Mouse (Mus musculus): ENCODE results near the gene Ajap1. TPM values are rescaled to one million over a fixed set of nuclear protein-coding genes. Genes with fewer than 3 reads are reported as not detected.

The Ajap1 gene
- polyA plus RNA-seq, 1 experiment from 2014 or later = 4.4 TPM

DNA sequence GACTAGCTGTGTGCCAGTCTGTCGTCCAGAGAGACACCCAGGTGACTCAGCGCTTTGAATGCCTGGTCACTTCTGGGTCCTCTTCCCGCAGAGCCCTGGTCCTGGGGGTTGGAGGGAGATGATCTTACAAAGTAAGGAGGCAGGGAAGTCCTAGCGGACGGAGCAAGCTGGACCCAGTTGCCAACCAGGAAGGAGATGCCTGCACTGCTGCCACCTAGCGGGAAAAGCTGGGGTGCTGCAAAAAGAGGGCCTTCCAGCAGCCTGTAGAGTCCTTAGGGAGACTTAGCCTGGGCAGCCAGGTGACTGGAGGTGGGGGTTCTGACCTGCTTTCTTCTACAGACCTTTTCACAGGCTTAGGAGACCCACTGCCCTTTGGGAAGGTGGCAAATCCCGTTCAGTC lies 1.8 kb upstream of the Ajap1 start:
- peaks cover 67% of the 10 kb centered on the region for H3K4me1 ChIP-seq
- H3K9me3 ChIP-seq (replicated peaks) = no peaks in the 10 kb centered on the region
- H3K4me2 ChIP-seq = peak overlapping the region; percentile 38
- H3K36me3 ChIP-seq (ENCODE audit: poor library complexity, severe bottlenecking) = no peaks in the 10 kb centered on the region
- 0 out of 2 replicates have a peak overlapping the region, but pooled peaks have one; percentile 9 for H3K4me3 ChIP-seq
- no peak for ATAC-seq
- WGBS = 1% methylated on average over 7 of the region's 7 CpGs
- H3K9ac ChIP-seq = no peak overlapping the region
- no peak overlapping the region for H3K27ac ChIP-seq
- H3K27me3 ChIP-seq = peaks cover 54% of the 10 kb centered on the region

- peak overlapping the region; percentile 81 for H3K9ac ChIP-seq
These were observed 1.0 kb downstream of the Ajap1 start for GRCm38 (mm10) chr4:153481361-153482234.

GRCm38 (mm10) chr4:153480551-153481262 lies 1.9 kb downstream of the Ajap1 start:
- peaks cover 75% of the 10 kb centered on the region for H3K27me3 ChIP-seq
- H3K4me2 ChIP-seq = peak overlapping the region; percentile 90
- no peak overlapping the region for H3K27ac ChIP-seq
- ATAC-seq = peak; percentile 59
- WGBS = 1% methylated on average over 19 of the region's 19 CpGs
- no peaks in the 10 kb centered on the region for H3K9me3 ChIP-seq (replicated peaks)
- H3K4me1 ChIP-seq = peaks cover 65% of the 10 kb centered on the region
- peak overlapping the region; percentile 58 for H3K4me3 ChIP-seq
- H3K9ac ChIP-seq = peak overlapping the region; percentile 81
- no peaks in the 10 kb centered on the region for H3K36me3 ChIP-seq (ENCODE audit: poor library complexity, severe bottlenecking)

More at GRCm38 (mm10) chr4:153481361-153482234, 1.0 kb downstream of the Ajap1 start:
- peaks cover 74% of the 10 kb centered on the region for H3K4me1 ChIP-seq
- H3K27ac ChIP-seq = no peak overlapping the region; the same call in 1 of the 2 replicates
- peak overlapping the region; percentile 90 for H3K4me2 ChIP-seq
- WGBS = under 1% methylated on average over 56 of the region's 71 CpGs
- no peak for ATAC-seq
- no peaks in the 10 kb centered on the region for H3K36me3 ChIP-seq (ENCODE audit: poor library complexity, severe bottlenecking)
- peaks cover 74% of the 10 kb centered on the region for H3K27me3 ChIP-seq
- H3K4me3 ChIP-seq = peak overlapping the region; percentile 58
- H3K9me3 ChIP-seq (replicated peaks) = no peaks in the 10 kb centered on the region

DNA sequence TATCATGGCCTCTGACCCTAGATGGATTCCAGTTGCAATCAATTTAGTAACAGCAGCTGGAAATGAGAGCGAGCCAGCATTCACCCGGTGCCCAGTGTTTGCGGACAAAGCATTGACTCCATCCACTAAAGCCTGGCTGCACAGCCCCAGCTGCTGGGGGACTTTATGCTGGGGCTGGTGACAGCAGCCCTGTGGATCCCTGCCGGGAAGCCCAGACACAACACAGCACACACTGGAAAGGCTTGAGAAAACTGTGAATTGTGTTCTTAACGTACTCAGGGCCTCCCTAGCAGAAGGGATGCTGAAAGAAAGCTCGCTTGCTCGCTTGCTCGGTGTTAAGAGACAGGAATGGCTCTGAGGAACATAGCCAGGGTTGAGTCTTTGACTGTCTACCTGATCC lies 3.5 kb downstream of the Ajap1 start:
- Histone ChIP-seq H3K9ac (peak overlapping the region; percentile 30; the same call in 1 of the 2 replicates), H3K27ac (peak overlapping the region; percentile 6; the same call in 1 of the 2 replicates), H3K9me3 (replicated peaks) (no peaks in the 10 kb centered on the region), H3K4me3 (peak overlapping the region; percentile 20; the same call in 1 of the 2 replicates), H3K4me2 (peak overlapping the region; percentile 90), H3K27me3 (peaks cover 71% of the 10 kb centered on the region), H3K4me1 (peaks cover 60% of the 10 kb centered on the region), H3K36me3 (ENCODE audit: poor library complexity, severe bottlenecking) (no peaks in the 10 kb centered on the region)
- 13% methylated on average over 8 of the region's 8 CpGs for WGBS
- ATAC-seq = no peak

DNA sequence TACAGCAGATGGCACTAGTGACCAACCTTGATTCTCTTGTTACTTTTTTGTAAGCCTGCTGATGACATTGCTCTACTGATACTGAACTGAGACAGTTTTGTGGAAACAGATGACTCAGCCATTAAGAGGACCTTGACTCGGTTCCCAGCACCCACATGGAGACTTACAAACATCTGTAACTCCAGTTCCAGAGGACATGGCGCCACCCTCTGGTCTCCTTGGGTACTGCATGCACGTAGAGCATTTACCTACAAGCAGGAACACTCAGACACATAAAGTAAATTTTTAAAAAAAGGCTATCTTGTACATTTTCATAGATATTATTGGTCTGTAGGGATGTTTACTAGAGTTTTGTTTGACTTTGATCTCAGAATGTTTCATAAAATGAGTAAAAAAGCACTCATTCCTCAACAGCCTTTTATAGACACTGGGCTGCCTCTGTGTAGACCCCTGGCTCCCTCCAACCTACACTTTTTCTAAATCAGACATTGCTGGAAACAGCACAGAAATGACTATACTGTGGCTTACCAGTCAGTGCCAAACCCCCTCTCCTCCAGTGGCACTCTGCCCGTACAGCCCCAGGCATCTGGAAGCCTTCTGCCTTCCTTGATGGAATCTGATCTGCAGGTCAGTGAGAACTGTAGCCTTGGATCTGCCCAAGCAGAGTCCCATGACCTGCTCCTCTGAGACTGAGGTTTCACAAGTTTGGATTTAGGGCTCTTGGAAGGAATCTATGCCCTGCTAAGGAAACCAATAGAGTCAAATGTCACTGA lies 8.9 kb downstream of the Ajap1 start:
- 75% methylated on average over 4 of the region's 4 CpGs for WGBS
- ATAC-seq = no peak

GRCm38 (mm10) chr4:153469712-153470111 lies 12.9 kb downstream of the Ajap1 start:
- no peaks in the 10 kb centered on the region for H3K27me3 ChIP-seq
- H3K4me3 ChIP-seq = no peak overlapping the region
- no peak overlapping the region for H3K9ac ChIP-seq
- 0 out of 2 replicates have a peak, but pooled peaks cover 14% of the 10 kb centered on the region for H3K36me3 ChIP-seq (ENCODE audit: poor library complexity, severe bottlenecking)
- ATAC-seq = no peak
- no peak overlapping the region for H3K27ac ChIP-seq
- no peak overlapping the region for H3K4me2 ChIP-seq
- peaks cover 14% of the 10 kb centered on the region; the same call in 1 of the 2 replicates for H3K9me3 ChIP-seq (replicated peaks)
- WGBS = 89% methylated on average over 15 of the region's 15 CpGs
- no peaks in the 10 kb centered on the region for H3K4me1 ChIP-seq

More for the DNA sequence above, 8.9 kb downstream of the Ajap1 start:
- Histone ChIP-seq H3K9ac (no peak overlapping the region), H3K27ac (no peak overlapping the region), H3K27me3 (peaks cover 17% of the 10 kb centered on the region), H3K4me2 (no peak overlapping the region), H3K36me3 (ENCODE audit: poor library complexity, severe bottlenecking) (0 out of 2 replicates have a peak, but pooled peaks cover 14% of the 10 kb centered on the region), H3K4me1 (peaks cover 8% of the 10 kb centered on the region), H3K9me3 (replicated peaks) (peaks cover 14% of the 10 kb centered on the region; the same call in 1 of the 2 replicates), H3K4me3 (no peak overlapping the region)

DNA sequence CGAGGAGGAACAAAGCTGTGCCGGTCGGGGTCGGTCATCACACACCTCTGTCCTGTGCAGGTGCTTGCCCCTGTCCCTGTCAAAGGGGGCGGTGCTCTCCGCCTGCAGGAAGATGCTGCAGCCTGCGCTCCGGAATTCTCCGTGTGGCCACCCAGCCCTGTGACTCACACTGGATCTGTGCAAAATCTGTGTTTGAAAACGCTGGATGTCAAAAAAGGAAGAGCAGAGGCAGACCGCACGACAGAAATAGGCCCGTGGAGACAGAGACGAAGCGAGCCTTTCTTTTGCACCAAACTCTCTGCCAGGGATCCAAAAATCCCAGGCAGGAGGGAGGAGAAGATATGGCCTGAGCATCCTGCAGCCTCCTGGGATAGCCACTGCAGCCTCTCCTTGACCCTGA lies 22.7 kb downstream of the Ajap1 start:
- Histone ChIP-seq H3K27ac (no peak overlapping the region), H3K27me3 (no peaks in the 10 kb centered on the region), H3K9me3 (replicated peaks) (no peaks in the 10 kb centered on the region), H3K4me2 (no peak overlapping the region), H3K36me3 (ENCODE audit: poor library complexity, severe bottlenecking) (no peaks in the 10 kb centered on the region), H3K4me1 (no peaks in the 10 kb centered on the region), H3K4me3 (no peak overlapping the region), H3K9ac (no peak overlapping the region)
- no peak for ATAC-seq
- WGBS = 92% methylated on average over 15 of the region's 15 CpGs

DNA sequence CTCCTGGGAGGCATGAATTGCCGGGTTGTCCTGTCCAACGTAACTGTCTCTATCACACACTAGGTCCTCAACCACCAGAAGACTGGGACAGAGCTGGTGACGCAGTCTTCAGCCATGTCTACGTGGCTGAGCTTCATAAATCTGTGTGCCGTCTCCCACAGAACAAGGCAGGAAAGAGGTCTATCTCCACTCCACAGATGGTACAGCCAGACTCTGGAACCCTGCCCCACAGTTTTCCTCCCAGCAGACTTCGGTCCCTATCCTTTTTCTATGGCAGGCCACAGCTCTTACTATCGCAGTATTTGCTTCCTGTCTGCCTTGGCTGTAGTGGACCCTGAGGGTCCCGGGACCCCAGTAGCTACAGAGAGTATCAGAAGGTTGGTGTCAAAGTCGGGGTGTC lies 23.1 kb downstream of the Ajap1 start:
- H3K9me3 ChIP-seq (replicated peaks) = no peaks in the 10 kb centered on the region
- no peak for ATAC-seq
- WGBS = 95% methylated on average over 9 of the region's 9 CpGs
- no peak overlapping the region for H3K4me3 ChIP-seq
- no peaks in the 10 kb centered on the region for H3K36me3 ChIP-seq (ENCODE audit: poor library complexity, severe bottlenecking)
- no peak overlapping the region for H3K4me2 ChIP-seq
- no peaks in the 10 kb centered on the region for H3K4me1 ChIP-seq
- no peaks in the 10 kb centered on the region for H3K27me3 ChIP-seq
- H3K9ac ChIP-seq = no peak overlapping the region
- H3K27ac ChIP-seq = no peak overlapping the region

DNA sequence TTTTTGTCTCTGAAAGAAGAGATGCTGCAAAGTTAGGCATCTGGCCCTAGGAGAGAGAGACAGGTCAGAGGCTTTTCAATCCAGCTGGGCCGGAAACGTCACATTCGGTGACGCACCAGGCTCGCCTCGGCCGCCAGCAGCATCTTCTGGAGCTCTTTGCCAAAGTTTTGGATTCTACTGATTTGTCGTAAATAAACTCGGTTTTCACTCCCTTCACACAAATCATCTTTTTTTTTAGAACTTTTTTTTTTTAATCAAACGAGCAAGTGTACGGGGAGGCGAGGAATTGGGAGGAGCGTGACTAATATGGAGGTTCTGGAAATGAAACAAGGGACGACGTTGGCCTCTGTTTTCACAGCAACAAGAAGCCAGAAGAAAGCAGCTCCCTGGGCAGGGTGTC lies 23.8 kb downstream of the Ajap1 start:
- Histone ChIP-seq H3K36me3 (ENCODE audit: poor library complexity, severe bottlenecking) (no peaks in the 10 kb centered on the region), H3K4me1 (no peaks in the 10 kb centered on the region), H3K9me3 (replicated peaks) (no peaks in the 10 kb centered on the region), H3K4me2 (no peak overlapping the region), H3K4me3 (no peak overlapping the region), H3K27me3 (no peaks in the 10 kb centered on the region), H3K27ac (no peak overlapping the region), H3K9ac (no peak overlapping the region)
- no peak for ATAC-seq
- 87% methylated on average over 15 of the region's 15 CpGs for WGBS

GRCm38 (mm10) chr4:153453496-153453895 lies 29.1 kb downstream of the Ajap1 start:
- WGBS = 89% methylated on average over 7 of the region's 7 CpGs
- H3K27me3 ChIP-seq = no peaks in the 10 kb centered on the region
- H3K9me3 ChIP-seq (replicated peaks) = no peaks in the 10 kb centered on the region
- H3K4me2 ChIP-seq = no peak overlapping the region
- H3K36me3 ChIP-seq (ENCODE audit: poor library complexity, severe bottlenecking) = no peaks in the 10 kb centered on the region
- H3K9ac ChIP-seq = no peak overlapping the region
- ATAC-seq = no peak
- H3K27ac ChIP-seq = no peak overlapping the region
- H3K4me3 ChIP-seq = no peak overlapping the region
- H3K4me1 ChIP-seq = no peaks in the 10 kb centered on the region

DNA sequence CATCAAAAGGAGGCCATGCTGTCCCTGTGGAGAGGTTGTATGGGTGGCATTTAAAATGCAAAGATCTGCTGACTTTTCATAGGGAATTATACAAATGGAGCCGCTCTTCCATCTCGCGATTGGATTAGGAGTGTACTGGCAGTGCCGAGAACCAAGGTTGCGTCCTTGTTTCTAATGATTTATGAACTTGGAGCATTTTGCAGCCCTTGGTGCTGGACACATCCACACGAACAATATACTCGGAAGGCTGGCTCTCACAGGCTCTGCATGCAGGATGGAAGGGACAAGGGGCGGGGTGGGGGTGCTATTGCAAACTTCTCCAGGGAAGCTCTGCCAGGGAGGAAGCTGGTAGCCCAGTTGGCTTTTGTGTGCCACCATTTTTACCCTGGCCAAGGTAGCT lies 31.1 kb downstream of the Ajap1 start:
- Histone ChIP-seq H3K9ac (no peak overlapping the region), H3K4me1 (no peaks in the 10 kb centered on the region), H3K27me3 (no peaks in the 10 kb centered on the region), H3K4me2 (no peak overlapping the region), H3K36me3 (ENCODE audit: poor library complexity, severe bottlenecking) (no peaks in the 10 kb centered on the region), H3K4me3 (no peak overlapping the region), H3K27ac (no peak overlapping the region), H3K9me3 (replicated peaks) (no peaks in the 10 kb centered on the region)
- WGBS = 81% methylated on average over 8 of the region's 8 CpGs
- ATAC-seq = no peak
